Comparison of ENCODE assay signal across 8 mouse cellular contexts in the genomic region with DNA sequence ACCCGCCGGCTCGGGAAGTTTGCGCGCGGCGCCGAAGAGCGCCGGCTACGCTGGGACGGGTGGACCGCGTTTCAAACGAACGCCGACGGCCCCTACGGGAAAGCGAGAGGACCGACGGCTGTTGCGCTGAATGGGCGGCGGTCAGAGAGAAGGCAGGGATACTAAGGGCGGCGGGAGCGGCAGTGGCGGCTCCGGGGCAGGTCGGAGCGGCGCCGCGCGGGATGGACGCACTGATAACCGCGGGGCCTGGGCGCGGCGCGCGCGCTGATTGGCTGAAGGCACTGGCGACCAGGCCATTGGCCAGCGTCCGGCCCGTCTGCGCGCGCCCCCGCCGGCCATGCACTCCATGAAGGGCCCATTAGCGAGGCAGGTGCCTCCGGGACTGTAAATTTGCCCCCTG. TPM values are rescaled to one million over a fixed set of nuclear protein-coding genes. Genes with fewer than 3 reads are reported as not detected.
DNase-seq lines count a peak whose midpoint lies in the region; ATAC-seq and TF ChIP-seq lines count a peak whose summit lies in the region.

A gene (minus strand): TSS at position 203 of the 400 bp plus-strand sequence.

- no peak for TF ChIP-seq POLR2A in cortical plate, adult 2 months (IDR thresholded peaks at IDR 0.05; ENCODE audit: extremely low read depth, insufficient read depth, low read length)
- TF ChIP-seq POLR2A in heart, adult 2 months (IDR thresholded peaks at IDR 0.05; ENCODE audit: insufficient read depth, low read depth, low read length) = no peak

- TF ChIP-seq EP300 in heart, adult 2 months (IDR thresholded peaks at IDR 0.05; ENCODE audit: insufficient read depth, low read depth, low read length) = no peak
- no peak for TF ChIP-seq EP300 in liver, postnatal 0 days (IDR thresholded peaks at IDR 0.05; ENCODE audit: low read depth)

- no peak for DNase-seq in kidney, adult 8-10 months
- peak; percentile 59 to 62 for DNase-seq in heart, adult 2 months
- no peak for DNase-seq in liver, postnatal 0 days

- peak within 1 kb of the TSS; percentile 39 for H3K4me3 ChIP-seq in kidney, embryonic 14.5 days (ENCODE audit: low read length)
- no peak within 1 kb of the TSS for H3K4me3 ChIP-seq in cortical plate, adult 2 months (ENCODE audit: insufficient read depth, low read length)
- peak within 1 kb of the TSS; percentile 34 for H3K4me3 ChIP-seq in heart, adult 2 months
- peak within 1 kb of the TSS; percentile 46 for H3K4me3 ChIP-seq in kidney, embryonic 16.5 days (ENCODE audit: low read length)
- peak within 1 kb of the TSS; percentile 8; the same call in 1 of the 2 replicates for H3K4me3 ChIP-seq in liver, postnatal 0 days (ENCODE audit: low read depth, low read length)
- H3K4me3 ChIP-seq in stomach, embryonic 15.5 days (replicated peaks) = peak within 1 kb of the TSS; percentile 28

- no peaks in the 10 kb centered on the region; the same call in 1 of the 2 replicates for H3K36me3 ChIP-seq in kidney, embryonic 14.5 days (ENCODE audit: control insufficient read depth, insufficient read depth, low read length)
- no peaks in the 10 kb centered on the region for H3K36me3 ChIP-seq in heart, adult 2 months (ENCODE audit: control insufficient read depth, insufficient read depth, low read length)
- H3K36me3 ChIP-seq in kidney, embryonic 16.5 days (ENCODE audit: insufficient read depth, low read length) = peaks cover 11% of the 10 kb centered on the region; the same call in 1 of the 2 replicates
- H3K36me3 ChIP-seq in liver, postnatal 0 days (replicated peaks; ENCODE audit: insufficient read depth, low read length) = no peaks in the 10 kb centered on the region
- 0 out of 2 replicates have a peak, but pooled peaks cover 3% of the 10 kb centered on the region for H3K36me3 ChIP-seq in stomach, embryonic 15.5 days

- peaks cover 13% of the 10 kb centered on the region for H3K4me1 ChIP-seq in kidney, embryonic 14.5 days (ENCODE audit: control insufficient read depth, insufficient read depth, low read length)
- H3K4me1 ChIP-seq in cortical plate, adult 2 months (ENCODE audit: control insufficient read depth, insufficient read depth, low read length) = no peaks in the 10 kb centered on the region
- no peaks in the 10 kb centered on the region; the same call in 1 of the 2 replicates for H3K4me1 ChIP-seq in heart, adult 2 months (ENCODE audit: control insufficient read depth, insufficient read depth, low read length)
- peaks cover 29% of the 10 kb centered on the region for H3K4me1 ChIP-seq in kidney, embryonic 16.5 days (ENCODE audit: insufficient read depth, low read length)
- peaks cover 3% of the 10 kb centered on the region for H3K4me1 ChIP-seq in liver, postnatal 0 days (ENCODE audit: insufficient read depth)
- H3K4me1 ChIP-seq in stomach, embryonic 15.5 days = peaks cover 27% of the 10 kb centered on the region

- H3K9ac ChIP-seq in kidney, embryonic 14.5 days (ENCODE audit: low read depth, low read length) = 0 out of 2 replicates have a peak within 1 kb of the TSS, but pooled peaks have one; percentile 18
- peak within 1 kb of the TSS; percentile 23; the same call in 1 of the 2 replicates for H3K9ac ChIP-seq in heart, adult 2 months (ENCODE audit: low read depth, low read length)
- no peak within 1 kb of the TSS for H3K9ac ChIP-seq in kidney, embryonic 16.5 days (replicated peaks; ENCODE audit: low read length)
- H3K9ac ChIP-seq in liver, postnatal 0 days (replicated peaks) = no peak within 1 kb of the TSS
- H3K9ac ChIP-seq in stomach, embryonic 15.5 days = no peak within 1 kb of the TSS

- intact Hi-C loops in heart, adult 2 months (cut with DNase I) = loop anchor here (5.0 kb wide), 1 partner anchor 95 kb away; no protein-coding TSS in a partner anchor

- H3K79me2 ChIP-seq in heart, adult 2 months (replicated peaks; ENCODE audit: control insufficient read depth, insufficient read depth, low read length) = no peaks in the 10 kb centered on the region

- WGBS in kidney, embryonic 14.5 days = under 1% methylated on average over 53 of the region's 56 CpGs
- 1% methylated on average over 54 of the region's 56 CpGs for WGBS in heart, adult 2 months
- WGBS in kidney, embryonic 16.5 days = under 1% methylated on average over 54 of the region's 56 CpGs
- WGBS in liver, postnatal 0 days (ENCODE audit: insufficient replicate concordance) = 3% methylated on average over 46 of the region's 56 CpGs
- under 1% methylated on average over 56 of the region's 56 CpGs for WGBS in stomach, embryonic 15.5 days

- peak within 1 kb of the TSS; percentile 51 for H3K4me2 ChIP-seq in kidney, embryonic 14.5 days (replicated peaks; ENCODE audit: low read depth, low read length)
- peak within 1 kb of the TSS; percentile 59 for H3K4me2 ChIP-seq in kidney, embryonic 16.5 days (replicated peaks; ENCODE audit: low read depth, low read length)
- peak within 1 kb of the TSS; percentile 22 for H3K4me2 ChIP-seq in liver, postnatal 0 days (ENCODE audit: low read depth, low read length)
- H3K4me2 ChIP-seq in stomach, embryonic 15.5 days = peak within 1 kb of the TSS; percentile 60

- H3K27ac ChIP-seq in kidney, embryonic 14.5 days (ENCODE audit: low read depth, low read length) = no peak within 1 kb of the TSS
- H3K27ac ChIP-seq in cortical plate, adult 2 months (ENCODE audit: insufficient read depth, low read length) = peak within 1 kb of the TSS; percentile 57; the same call in 1 of the 2 replicates
- no peak within 1 kb of the TSS for H3K27ac ChIP-seq in heart, adult 2 months
- no peak within 1 kb of the TSS for H3K27ac ChIP-seq in kidney, embryonic 16.5 days (ENCODE audit: low read length)
- no peak within 1 kb of the TSS for H3K27ac ChIP-seq in liver, postnatal 0 days (ENCODE audit: low read depth)
- H3K27ac ChIP-seq in stomach, embryonic 15.5 days = no peak within 1 kb of the TSS

- no peak for TF ChIP-seq CTCF in cortical plate, adult 2 months (IDR thresholded peaks at IDR 0.05; ENCODE audit: extremely low read depth, insufficient read depth, low read length)
- TF ChIP-seq CTCF in heart, adult 2 months (IDR thresholded peaks at IDR 0.05) = no peak
- TF ChIP-seq CTCF in liver, postnatal 0 days (IDR thresholded peaks at IDR 0.05; ENCODE audit: low read depth) = no peak

- H3K27me3 ChIP-seq in kidney, embryonic 14.5 days (ENCODE audit: control insufficient read depth, insufficient read depth, low read length) = peaks cover 98% of the 10 kb centered on the region
- H3K27me3 ChIP-seq in heart, adult 2 months (ENCODE audit: control insufficient read depth, insufficient read depth, low read length) = peaks cover 29% of the 10 kb centered on the region
- peaks cover 99% of the 10 kb centered on the region for H3K27me3 ChIP-seq in kidney, embryonic 16.5 days (ENCODE audit: insufficient read depth, low read length)
- peaks cover 85% of the 10 kb centered on the region for H3K27me3 ChIP-seq in liver, postnatal 0 days (ENCODE audit: insufficient read depth, low read length)
- peaks cover 90% of the 10 kb centered on the region for H3K27me3 ChIP-seq in stomach, embryonic 15.5 days (replicated peaks)

- ATAC-seq in kidney, embryonic 14.5 days (ENCODE audit: low FRiP score, low TSS enrichment) = peak; percentile 66
- peak; percentile 71; the same call in 1 of the 2 replicates for ATAC-seq in kidney, embryonic 16.5 days (ENCODE audit: low FRiP score, low TSS enrichment)
- no peak for ATAC-seq in liver, postnatal 0 days
- ATAC-seq in stomach, embryonic 15.5 days (ENCODE audit: insufficient read depth, low FRiP score, low read depth) = peak; percentile 34
- no peak for ATAC-seq in inflammation-experienced regulatory T-cells, adult 6 months

- H3K9me3 ChIP-seq in kidney, embryonic 14.5 days (ENCODE audit: control insufficient read depth, low read length) = no peaks in the 10 kb centered on the region
- no peaks in the 10 kb centered on the region for H3K9me3 ChIP-seq in kidney, embryonic 16.5 days (ENCODE audit: low read length)
- H3K9me3 ChIP-seq in liver, postnatal 0 days (ENCODE audit: low read length) = no peaks in the 10 kb centered on the region
- H3K9me3 ChIP-seq in stomach, embryonic 15.5 days = no peaks in the 10 kb centered on the region

RNA-seq across cellular contexts. Expression of the gene that starts here (rescaled TPM):
- polyA plus RNA-seq in kidney, embryonic 14.5 days (2014; fragmentation: Nextera tagmentation; extraction: Ambion mirVana) = not detected in 2 replicates
- 17.4 and 22.0 TPM in 2 replicates for polyA plus RNA-seq in cortical plate, adult 2 months (2012; rRNA removed)
- under 1 TPM in 1 of 2 experiments, not detected in 1; 0.23 TPM for total RNA-seq in heart, adult 2 months (2021)
- 0.18 TPM in 1 of 2 replicates, not detected in the other for polyA plus RNA-seq in heart, adult 2 months (2012; rRNA removed)
- polyA plus RNA-seq in kidney, embryonic 16.5 days (2015; fragmentation: Nextera tagmentation; extraction: Ambion mirVana) = not detected in 2 replicates
- not detected in 2 replicates for polyA plus RNA-seq in liver, postnatal 0 days (2015; fragmentation: Nextera tagmentation; extraction: Ambion mirVana)
- 6.0 and 8.2 TPM in 2 replicates for polyA plus RNA-seq in stomach, embryonic 15.5 days (2015; fragmentation: Nextera tagmentation; extraction: Ambion mirVana)
- polyA plus RNA-seq in inflammation-experienced regulatory T-cells, adult 6 months (2017; shearing (Covaris generic)) = not detected

Comparison
In these comparisons a context has a peak if more than half of its experiments do, and no peak if none do; other contexts are left out.
1. Peak in ATAC-seq, H3K4me3 ChIP-seq, H3K9ac ChIP-seq and H3K4me2 ChIP-seq in kidney, embryonic 14.5 days; RNA of the gene not detected or under 1 TPM.
2. Peak in DNase-seq, H3K4me3 ChIP-seq and H3K9ac ChIP-seq in heart, adult 2 months; RNA of the gene not detected or under 1 TPM.
3. Peak in ATAC-seq, H3K4me3 ChIP-seq and H3K4me2 ChIP-seq in kidney, embryonic 16.5 days; RNA of the gene not detected or under 1 TPM.